Mouse (Mus musculus): ENCODE measurements around the gene Dmwd. TPM values are rescaled to one million over a fixed set of nuclear protein-coding genes. Genes with fewer than 3 reads are reported as not detected.

Dmwd gene
- 19.7 to 23.8 TPM (median 21.4 TPM) in 4 replicates for total RNA-seq (2023; ENCODE audit: inconsistent age)

DNA sequence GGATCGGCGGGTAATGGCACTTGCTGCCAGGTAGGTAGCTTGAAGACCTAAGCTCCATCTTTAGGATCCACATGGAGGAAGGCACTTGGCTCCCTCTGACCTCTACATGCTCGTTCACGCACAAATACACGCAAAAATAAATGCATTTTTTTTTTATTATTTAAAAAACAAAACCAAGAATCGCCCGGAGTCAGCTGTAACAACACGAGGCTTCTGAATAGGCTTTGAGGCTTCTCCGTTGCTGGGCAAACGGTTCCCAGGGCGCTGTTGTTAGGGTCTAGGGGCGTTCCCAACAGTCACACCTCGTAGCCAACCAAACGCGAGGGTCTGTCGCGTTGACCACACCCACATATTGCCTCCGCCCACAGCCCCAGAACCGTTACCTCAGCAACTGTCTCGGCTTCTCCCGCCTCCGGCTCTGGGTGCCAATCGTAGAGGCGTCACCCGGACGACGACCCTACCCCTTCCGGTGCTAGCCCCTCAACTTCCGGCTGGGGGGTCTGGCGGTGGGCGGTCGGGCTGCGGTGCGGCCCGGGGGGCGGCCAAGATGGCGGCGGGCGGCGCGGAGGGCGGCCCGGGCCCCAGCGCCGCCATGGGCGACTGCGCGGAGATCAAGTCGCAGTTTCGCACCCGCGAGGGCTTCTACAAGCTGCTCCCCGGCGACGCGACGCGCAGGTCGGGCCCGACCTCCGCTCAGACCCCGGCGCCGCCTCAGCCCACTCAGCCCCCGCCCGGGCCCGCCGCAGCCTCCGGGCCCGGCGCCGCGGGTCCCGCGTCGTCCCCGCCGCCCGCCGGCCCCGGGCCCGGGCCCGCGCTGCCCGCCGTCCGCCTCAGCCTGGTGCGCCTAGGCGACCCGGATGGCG is at the start of gene Dmwd:
Dmwd (plus strand) TSS at position 505 of the 863 bp plus-strand sequence.

GRCm38 (mm10) chr7:19054047-19054776 is 21.8 kb upstream of the Dmwd start, which contains the start of gene Rsph6a:
TSS of gene Rsph6a (plus strand) at chr7:19054690.

GRCm38 (mm10) chr7:19083701-19084100 is 7.7 kb downstream of the Dmwd start, which contains the start of gene Dmpk:
TSS of gene Dmpk (plus strand) at chr7:19083849.

DNA sequence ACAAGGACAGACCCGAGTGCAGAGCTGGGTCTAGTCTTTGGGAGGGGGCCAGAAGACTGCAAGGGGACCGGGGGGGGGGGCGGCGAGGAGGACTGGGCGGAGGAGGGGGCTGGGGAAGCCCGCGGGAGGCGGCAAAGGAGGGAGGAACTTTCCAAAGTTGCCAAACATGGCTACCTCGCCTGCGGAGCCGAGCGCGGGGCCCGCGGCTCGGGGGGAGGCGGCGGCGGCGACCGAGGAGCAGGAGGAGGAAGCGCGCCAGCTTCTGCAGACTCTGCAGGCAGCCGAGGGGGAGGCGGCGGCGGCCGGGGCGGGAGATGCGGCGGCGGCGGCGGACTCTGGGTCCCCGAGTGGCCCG is 18.4 kb downstream of the Dmwd start, which contains the start of gene Six5:
Six5 (plus strand) TSS at position 124 of the 355 bp plus-strand sequence.

GRCm38 (mm10) chr7:19118028-19118771 is 42.2 kb downstream of the Dmwd start, which contains the start of gene Gm4969:
TSS of gene Gm4969 (minus strand) at chr7:19118368.

GRCm38 (mm10) chr7:19119631-19120429 is 43.8 kb downstream of the Dmwd start, which contains the start of gene Fbxo46:
TSS of gene Fbxo46 (plus strand) at chr7:19119859.

Other genes with a start within 250 kb of the Dmwd start
- gene Mill2, start 236.3 kb upstream of the Dmwd start, total RNA-seq (2023; ENCODE audit: inconsistent age) = not detected in 4 replicates
- 20.5 to 23.4 TPM (median 22.0 TPM) in 4 replicates for gene Pglyrp1, start 204.9 kb upstream of the Dmwd start, total RNA-seq (2023; ENCODE audit: inconsistent age)
- 17.6 to 25.4 TPM (median 23.2 TPM) in 4 replicates for gene Ccdc61, start 165.8 kb upstream of the Dmwd start, total RNA-seq (2023; ENCODE audit: inconsistent age)
- gene Nova2, start 150.3 kb upstream of the Dmwd start, total RNA-seq (2023; ENCODE audit: inconsistent age) = not detected in 4 replicates
- gene Nanos2, start 88.8 kb upstream of the Dmwd start, total RNA-seq (2023; ENCODE audit: inconsistent age) = not detected in 4 replicates
- gene Mypop, start 85.0 kb upstream of the Dmwd start, total RNA-seq (2023; ENCODE audit: inconsistent age) = 1.2 to 2.0 TPM (median 1.5 TPM) in 4 replicates
- 28.5 to 35.3 TPM (median 33.8 TPM) in 4 replicates for gene Irf2bp1, start 72.2 kb upstream of the Dmwd start, total RNA-seq (2023; ENCODE audit: inconsistent age)
- gene Foxa3, start 52.7 kb upstream of the Dmwd start, total RNA-seq (2023; ENCODE audit: inconsistent age) = not detected in 4 replicates
- 99.2 to 117 TPM (median 107 TPM) in 4 replicates for gene Sympk, start 51.9 kb upstream of the Dmwd start, total RNA-seq (2023; ENCODE audit: inconsistent age)
- gene Rsph6a, start 21.5 kb upstream of the Dmwd start, total RNA-seq (2023; ENCODE audit: inconsistent age) = 1.00 TPM in 1 of 4 replicates, not detected in the others
- 15.9 to 23.2 TPM (median 19.0 TPM) in 4 replicates for gene Dmpk, start 7.6 kb downstream of the Dmwd start, total RNA-seq (2023; ENCODE audit: inconsistent age)
- 0.21 to 0.51 TPM (median 0.34 TPM) in 4 replicates for gene Six5, start 18.4 kb downstream of the Dmwd start, total RNA-seq (2023; ENCODE audit: inconsistent age)
- 0.12 TPM in 1 of 4 replicates, not detected in the others for gene Gm4969, start 42.1 kb downstream of the Dmwd start, total RNA-seq (2023; ENCODE audit: inconsistent age)
- 25.7 to 28.5 TPM (median 26.6 TPM) in 4 replicates for gene Fbxo46, start 43.6 kb downstream of the Dmwd start, total RNA-seq (2023; ENCODE audit: inconsistent age)
- gene Qpctl, start 73.1 kb downstream of the Dmwd start, total RNA-seq (2023; ENCODE audit: inconsistent age) = 10.1 to 12.4 TPM (median 10.5 TPM) in 4 replicates
- gene Snrpd2, start 73.5 kb downstream of the Dmwd start, total RNA-seq (2023; ENCODE audit: inconsistent age) = 91.1 to 103 TPM (median 97.6 TPM) in 4 replicates
- gene Gipr, start 89.9 kb downstream of the Dmwd start, total RNA-seq (2023; ENCODE audit: inconsistent age) = not detected in 4 replicates
- gene Eml2, start 100.2 kb downstream of the Dmwd start, total RNA-seq (2023; ENCODE audit: inconsistent age) = 20.8 to 29.3 TPM (median 27.0 TPM) in 4 replicates
- gene Gpr4, start 136.3 kb downstream of the Dmwd start, total RNA-seq (2023; ENCODE audit: inconsistent age) = 0.16 TPM in 1 of 4 replicates, not detected in the others
- gene Opa3, start 152.1 kb downstream of the Dmwd start, total RNA-seq (2023; ENCODE audit: inconsistent age) = 46.7 to 54.6 TPM (median 48.7 TPM) in 4 replicates
- 349 to 378 TPM (median 355 TPM) in 4 replicates for gene Vasp, start 195.6 kb downstream of the Dmwd start, total RNA-seq (2023; ENCODE audit: inconsistent age)
- gene Ppm1n, start 203.8 kb downstream of the Dmwd start, total RNA-seq (2023; ENCODE audit: inconsistent age) = 0.64 TPM in 1 of 4 replicates, not detected in the others
- 0.24 TPM in 1 of 4 replicates, not detected in the others for gene Rtn2, start 206.4 kb downstream of the Dmwd start, total RNA-seq (2023; ENCODE audit: inconsistent age)
- gene Fosb, start 233.8 kb downstream of the Dmwd start, total RNA-seq (2023; ENCODE audit: inconsistent age) = 2,334 to 3,047 TPM (median 2,835 TPM) in 4 replicates